In the genomic region with DNA sequence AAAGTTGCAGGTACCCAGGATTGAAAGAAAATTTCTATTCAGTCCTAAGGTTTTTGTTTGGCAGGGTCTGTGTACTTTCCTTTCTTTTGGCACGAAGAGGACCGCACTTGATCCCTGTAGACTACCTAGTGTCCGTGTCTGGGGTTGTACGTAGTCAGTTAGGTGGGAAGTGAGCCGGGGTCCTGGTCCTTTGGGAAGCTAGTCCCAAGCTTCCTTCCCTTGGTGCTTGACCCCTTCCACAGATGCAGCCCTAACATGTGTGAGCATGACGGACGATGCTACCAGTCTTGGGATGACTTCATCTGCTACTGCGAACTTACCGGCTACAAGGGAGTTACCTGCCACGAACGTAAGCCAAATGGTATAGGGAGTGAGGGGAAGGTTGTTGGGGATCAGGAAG, we compare ENCODE assay signal across 25 mouse cellular contexts. TPM values are rescaled to one million over a fixed set of nuclear protein-coding genes. Genes with fewer than 3 reads are reported as not detected.
"Had no signal": no experiment of that assay in that cellular context is flagged by ENCODE, and none has a peak within 500 bp of the region (broad histone marks: within the 10 kb centered on the region; RNA-seq: fewer than 3 reads in every experiment).

No protein-coding gene starts in this region.

- H3K9ac ChIP-seq: embryonic facial prominence, embryonic 12.5 days; embryonic facial prominence, embryonic 13.5 days; embryonic facial prominence, embryonic 15.5 days; forebrain, embryonic 12.5 days; forebrain, embryonic 13.5 days; forebrain, embryonic 15.5 days; forebrain, postnatal 0 days had no signal

- H3K36me3 ChIP-seq: embryonic facial prominence, embryonic 10.5 days; embryonic facial prominence, embryonic 12.5 days; embryonic facial prominence, embryonic 13.5 days; forebrain, embryonic 10.5 days; forebrain, embryonic 12.5 days; forebrain, embryonic 15.5 days had no signal

- DNase-seq: embryo, embryonic 11 days; forebrain, postnatal 0 days; gastrocnemius, adult 2 months; gastrocnemius, postnatal 10 days; gastrocnemius, postnatal 14 days; gastrocnemius, postnatal 25 days; gastrocnemius, postnatal 36 days; heart, adult 18-20 months; heart, adult 2 months had no signal

- H3K27ac ChIP-seq: embryonic facial prominence, embryonic 10.5 days; embryonic facial prominence, embryonic 12.5 days; embryonic facial prominence, embryonic 13.5 days; embryonic facial prominence, embryonic 15.5 days; forebrain, embryonic 10.5 days; forebrain, embryonic 12.5 days; forebrain, embryonic 13.5 days; forebrain, embryonic 15.5 days; gastrocnemius, adult 2 months; heart, adult 2 months had no signal

- H3K9me3 ChIP-seq: embryonic facial prominence, embryonic 10.5 days; embryonic facial prominence, embryonic 12.5 days; embryonic facial prominence, embryonic 13.5 days; embryonic facial prominence, embryonic 15.5 days; forebrain, embryonic 10.5 days; forebrain, embryonic 12.5 days; forebrain, embryonic 13.5 days; forebrain, embryonic 15.5 days had no signal

- H3K4me3 ChIP-seq: embryonic facial prominence, embryonic 10.5 days; embryonic facial prominence, embryonic 12.5 days; embryonic facial prominence, embryonic 13.5 days; embryonic facial prominence, embryonic 15.5 days; erythroblast, embryonic 14.5 days; forebrain, embryonic 10.5 days; forebrain, embryonic 12.5 days; forebrain, embryonic 13.5 days; forebrain, embryonic 15.5 days; gastrocnemius, adult 2 months; heart, adult 2 months had no signal

- H3K4me2 ChIP-seq: embryonic facial prominence, embryonic 12.5 days; embryonic facial prominence, embryonic 13.5 days; embryonic facial prominence, embryonic 15.5 days; forebrain, embryonic 12.5 days; forebrain, embryonic 13.5 days; forebrain, embryonic 15.5 days had no signal

- ATAC-seq: forebrain, embryonic 13.5 days; forebrain, embryonic 14.5 days; forebrain, embryonic 15.5 days; forebrain, embryonic 16.5 days; forebrain, postnatal 0 days had no signal

RNA-seq across cellular contexts. Expression of a gene that starts 6.7 kb away (rescaled TPM):
- total RNA-seq: common myeloid progenitor, adult 5-6 weeks; gastrocnemius, adult 18-20 months; gastrocnemius, adult 2 months; gastrocnemius, adult 8-10 months; gastrocnemius, postnatal 10 days; gastrocnemius, postnatal 25 days; gastrocnemius, postnatal 36 days; granulocyte monocyte progenitor cell, adult 5-6 weeks; heart, adult 18-20 months; heart, adult 2 months had no signal
- polyA plus RNA-seq: embryonic facial prominence, embryonic 14.5 days; forebrain, embryonic 10.5 days; forebrain, embryonic 13.5 days; forebrain, embryonic 16.5 days had no signal

RNA-seq across cellular contexts. Expression of a gene that starts 26.3 kb away (rescaled TPM):
- total RNA-seq: common myeloid progenitor, adult 5-6 weeks; granulocyte monocyte progenitor cell, adult 5-6 weeks had no signal
- polyA plus RNA-seq: erythroblast, embryonic 14.5 days had no signal
